Mouse (Mus musculus): ENCODE results near the gene Scrn1.

Scrn1 gene

GRCm38 (mm10) chr6:54566546-54566919, 244 bp upstream of the Scrn1 start:
- DNase-seq (ENCODE audit: low spot score), result no peak

GRCm38 (mm10) chr6:54565012-54565411, 1.3 kb downstream of the Scrn1 start:
- peak; percentile 40 for DNase-seq (ENCODE audit: low spot score)

GRCm38 (mm10) chr6:54564506-54564991, 1.7 kb downstream of the Scrn1 start:
- no peak for DNase-seq (ENCODE audit: low spot score)

GRCm38 (mm10) chr6:54563561-54563960, 2.7 kb downstream of the Scrn1 start:
- no peak for DNase-seq (ENCODE audit: low spot score)

GRCm38 (mm10) chr6:54562018-54562809, 4.1 kb downstream of the Scrn1 start:
- no peak for DNase-seq (ENCODE audit: low spot score)

- DNase-seq (ENCODE audit: low spot score), result no peak
Measured at GRCm38 (mm10) chr6:54558466-54558865, 7.8 kb downstream of the Scrn1 start.

- DNase-seq (ENCODE audit: low spot score), result no peak
Measured at GRCm38 (mm10) chr6:54557671-54558070, 8.6 kb downstream of the Scrn1 start.

- no peak for DNase-seq (ENCODE audit: low spot score)
Measured at GRCm38 (mm10) chr6:54555816-54556215, 10.5 kb downstream of the Scrn1 start.

GRCm38 (mm10) chr6:54554341-54555110, 11.8 kb downstream of the Scrn1 start:
- DNase-seq (ENCODE audit: low spot score), result peak; percentile 85

- no peak for DNase-seq (ENCODE audit: low spot score)
Measured at GRCm38 (mm10) chr6:54553632-54554031, 12.7 kb downstream of the Scrn1 start.

- no peak for DNase-seq (ENCODE audit: low spot score)
Measured at GRCm38 (mm10) chr6:54552721-54553413, 13.4 kb downstream of the Scrn1 start.

GRCm38 (mm10) chr6:54550801-54551323, 15.4 kb downstream of the Scrn1 start:
- DNase-seq (ENCODE audit: low spot score), result no peak

- no peak for DNase-seq (ENCODE audit: low spot score)
Measured at GRCm38 (mm10) chr6:54549311-54549710, 17.0 kb downstream of the Scrn1 start.

GRCm38 (mm10) chr6:54548314-54549019, 17.8 kb downstream of the Scrn1 start:
- no peak for DNase-seq (ENCODE audit: low spot score)

GRCm38 (mm10) chr6:54543646-54544045, 22.6 kb downstream of the Scrn1 start:
- DNase-seq (ENCODE audit: low spot score), result no peak

- no peak for DNase-seq (ENCODE audit: low spot score)
Measured at GRCm38 (mm10) chr6:54542836-54543235, 23.5 kb downstream of the Scrn1 start.

GRCm38 (mm10) chr6:54540252-54540887, 25.9 kb downstream of the Scrn1 start:
- no peak for DNase-seq (ENCODE audit: low spot score)

GRCm38 (mm10) chr6:54539396-54539795, 26.9 kb downstream of the Scrn1 start:
- DNase-seq (ENCODE audit: low spot score), result no peak

GRCm38 (mm10) chr6:54538773-54539173, 27.5 kb downstream of the Scrn1 start:
- peak; percentile 51 for DNase-seq (ENCODE audit: low spot score)

GRCm38 (mm10) chr6:54537053-54537452, 29.2 kb downstream of the Scrn1 start:
- DNase-seq (ENCODE audit: low spot score), result no peak

- DNase-seq (ENCODE audit: low spot score), result no peak
Measured at GRCm38 (mm10) chr6:54535485-54535884, 30.8 kb downstream of the Scrn1 start.
